Mouse (Mus musculus): ENCODE results near the gene Myo15b.

Gene Myo15b

DNA sequence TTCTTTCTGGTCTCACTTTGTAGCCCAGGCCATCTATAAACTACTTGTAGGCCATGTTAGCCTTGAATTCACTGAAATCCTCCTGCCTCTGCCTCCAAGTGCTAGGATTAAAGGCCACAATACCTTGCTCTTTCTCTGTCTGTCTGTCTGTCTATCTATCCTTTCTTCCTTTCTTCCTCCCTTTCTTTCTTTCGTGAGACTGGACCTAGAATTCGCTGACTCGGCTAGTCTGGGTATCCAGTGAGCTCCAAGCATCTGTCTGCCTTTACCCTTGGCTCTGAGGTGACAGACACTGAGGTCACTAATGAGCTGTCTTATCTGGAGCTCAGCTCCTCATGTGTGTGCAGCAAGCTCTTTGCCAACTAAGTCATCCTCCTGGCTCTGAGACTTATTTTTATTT lies 17.7 kb downstream of the Myo15b start:
- no peak for DNase-seq (ENCODE audit: low spot score)

DNA sequence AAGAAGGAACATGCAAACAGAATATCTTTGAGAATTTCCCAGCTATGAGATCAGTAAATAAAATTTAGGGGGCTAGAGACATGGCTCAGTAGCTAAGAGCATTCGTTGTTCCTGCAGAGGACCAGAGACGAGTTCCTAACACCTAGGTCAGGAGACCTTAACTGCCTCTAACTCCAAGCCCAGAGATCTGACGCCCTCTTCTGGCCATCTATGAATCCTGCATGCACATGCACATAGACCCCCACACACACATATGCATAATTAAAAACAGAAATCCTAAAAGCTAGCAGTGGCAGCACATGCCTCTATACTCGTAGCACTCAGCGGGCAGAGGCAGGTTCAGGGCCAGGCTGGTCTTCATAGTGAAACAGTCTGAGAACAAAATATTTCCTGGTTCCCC lies 18.2 kb downstream of the Myo15b start:
- DNase-seq (ENCODE audit: low spot score) = no peak

DNA sequence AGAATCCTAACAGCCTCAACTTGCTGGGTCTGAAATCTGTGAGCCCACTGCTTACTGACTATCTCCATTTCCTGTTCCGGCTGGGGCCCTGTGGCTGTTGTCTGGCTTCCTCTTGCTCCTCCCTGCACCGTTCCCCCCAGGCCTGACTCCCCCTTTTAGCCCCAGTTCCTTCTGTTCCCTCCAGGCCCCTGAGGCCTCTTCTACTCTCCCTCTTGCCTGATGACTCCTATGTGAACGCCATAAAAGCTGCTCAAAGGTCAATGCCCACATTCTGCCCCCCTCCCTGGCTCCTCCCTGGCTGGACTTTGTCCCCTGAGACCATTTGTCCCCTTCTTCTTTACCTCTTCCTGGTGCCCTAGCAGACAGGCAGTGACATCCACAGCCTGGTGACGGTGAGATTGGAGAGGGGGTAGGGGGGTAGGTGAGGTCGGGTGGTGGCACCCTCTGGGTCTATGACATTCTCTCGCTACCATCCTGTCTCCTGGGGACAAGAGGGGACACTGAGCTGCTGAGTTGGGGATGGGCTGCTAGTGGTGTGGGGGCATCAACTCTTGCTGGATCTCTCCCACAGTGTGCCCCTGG lies 19.1 kb downstream of the Myo15b start:
- no peak for DNase-seq (ENCODE audit: low spot score)

DNA sequence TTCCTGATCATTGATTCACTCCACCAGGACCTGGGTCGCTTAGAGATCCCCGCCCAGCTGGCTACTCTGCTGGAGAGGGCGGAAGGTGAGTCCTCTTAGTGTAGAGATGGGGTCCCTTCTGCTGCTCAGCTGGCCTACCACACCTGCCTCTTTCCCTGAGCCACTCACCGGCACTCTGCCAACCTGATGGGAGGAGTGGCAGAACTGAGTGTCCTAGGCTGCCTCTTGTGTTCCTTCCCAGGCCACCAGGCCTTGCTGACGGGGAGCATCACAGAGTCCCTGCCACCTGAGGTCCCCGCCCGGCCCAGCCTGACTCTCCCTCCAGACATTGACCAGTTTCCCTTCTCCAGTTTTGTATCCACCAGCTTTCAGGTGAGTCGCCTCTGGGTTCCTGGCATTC lies 19.9 kb downstream of the Myo15b start:
- no peak for DNase-seq (ENCODE audit: low spot score)

DNA sequence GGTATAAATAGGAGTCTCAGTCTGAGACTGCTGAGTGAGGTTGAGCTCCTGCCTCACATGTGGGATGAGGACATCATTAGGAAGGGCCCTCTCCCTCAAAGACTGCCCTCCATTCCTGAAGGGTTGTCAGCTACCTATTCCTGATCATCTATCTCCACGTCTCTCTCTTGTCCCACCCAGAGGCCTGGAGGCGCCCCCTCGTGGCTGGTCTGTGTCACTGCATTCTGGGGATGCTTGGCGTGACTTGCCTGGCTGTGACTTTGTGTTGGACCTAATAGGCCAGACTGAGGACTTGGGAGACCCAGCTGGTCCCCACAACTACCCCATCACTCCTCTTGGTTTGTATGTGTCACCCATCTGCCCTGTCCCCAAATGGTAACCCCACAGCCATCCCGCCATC lies 22.8 kb downstream of the Myo15b start:
- DNase-seq (ENCODE audit: low spot score) = peak; percentile 64

DNA sequence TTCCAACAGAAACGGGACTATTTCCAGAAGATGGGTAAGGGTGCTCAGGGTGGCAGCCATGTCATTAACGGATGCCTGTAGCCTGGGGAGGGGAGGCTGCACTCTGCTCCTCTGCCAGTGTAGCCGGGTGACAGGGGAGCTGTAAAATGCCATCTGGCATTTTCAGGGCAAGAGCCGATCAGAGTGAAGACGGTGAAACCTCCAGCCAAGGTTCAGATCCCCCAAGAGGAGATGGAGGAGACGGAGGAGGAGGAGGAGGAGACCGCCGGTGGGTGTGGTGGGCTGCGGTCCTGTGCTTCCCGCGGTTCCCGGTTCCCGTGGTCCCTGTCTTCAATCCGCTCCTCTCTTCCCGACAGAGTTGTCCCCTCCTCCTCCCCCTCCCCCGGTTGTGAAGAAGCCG lies 25.0 kb downstream of the Myo15b start:
- DNase-seq (ENCODE audit: low spot score) = no peak

DNA sequence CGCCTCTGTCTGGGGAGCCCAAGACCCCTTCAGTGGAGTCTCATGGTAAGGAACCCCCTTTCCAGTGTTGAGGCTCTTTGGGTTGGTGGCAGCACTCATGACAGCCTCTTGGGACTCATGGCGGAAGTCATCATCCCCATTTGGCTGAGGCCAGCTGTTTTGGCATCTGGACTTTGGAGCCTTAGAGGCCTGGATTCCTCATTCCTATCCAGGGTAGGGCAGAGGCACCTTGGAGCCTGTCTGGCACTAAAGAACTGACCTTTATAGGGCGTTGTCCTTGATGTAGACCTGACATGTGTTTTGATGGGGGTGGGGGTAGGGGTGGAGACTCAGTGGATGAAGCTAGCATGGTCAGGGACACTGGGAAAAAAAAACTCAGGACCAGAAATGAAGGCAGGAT lies 26.2 kb downstream of the Myo15b start:
- no peak for DNase-seq (ENCODE audit: low spot score)

DNA sequence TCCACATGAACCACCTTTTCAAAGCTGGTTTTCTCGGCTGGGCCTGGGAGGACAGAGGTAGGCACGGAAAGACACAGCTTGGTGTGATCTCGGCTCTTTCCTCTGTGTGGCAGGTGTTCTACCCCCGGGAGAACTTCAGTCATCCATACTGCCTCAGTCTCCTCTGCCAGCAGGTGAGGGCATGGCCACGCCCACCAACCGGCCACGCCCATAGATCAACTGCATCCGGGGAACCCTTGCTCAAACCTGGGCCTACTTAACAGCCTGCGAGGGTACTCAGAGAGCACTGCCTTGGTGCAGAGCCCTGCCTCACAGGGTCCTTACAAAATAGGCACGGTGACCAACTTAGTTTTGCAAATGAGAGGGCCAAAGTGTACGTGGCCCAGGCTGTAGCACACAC lies 27.1 kb downstream of the Myo15b start:
- no peak for DNase-seq (ENCODE audit: low spot score)

DNA sequence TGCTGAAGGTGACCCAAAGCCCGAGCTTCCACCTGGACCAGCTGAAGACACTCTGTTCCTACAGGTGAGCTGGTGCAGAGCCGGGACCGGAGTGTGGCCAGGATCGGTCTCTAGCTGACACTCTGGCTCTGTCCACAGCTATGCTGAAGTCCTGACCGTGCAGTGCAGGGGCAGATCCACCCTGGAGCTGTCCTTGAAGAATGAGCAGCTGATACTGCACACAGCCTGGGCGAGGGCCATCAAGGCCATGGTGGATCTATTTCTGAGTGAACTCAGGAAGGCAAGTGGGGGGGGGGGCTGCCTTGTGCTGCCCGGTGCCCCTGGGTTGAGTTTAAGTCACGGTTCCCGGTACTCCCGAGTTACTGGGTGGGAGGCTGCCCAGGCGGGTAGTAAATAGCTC lies 28.2 kb downstream of the Myo15b start:
- DNase-seq (ENCODE audit: low spot score) = no peak

DNA sequence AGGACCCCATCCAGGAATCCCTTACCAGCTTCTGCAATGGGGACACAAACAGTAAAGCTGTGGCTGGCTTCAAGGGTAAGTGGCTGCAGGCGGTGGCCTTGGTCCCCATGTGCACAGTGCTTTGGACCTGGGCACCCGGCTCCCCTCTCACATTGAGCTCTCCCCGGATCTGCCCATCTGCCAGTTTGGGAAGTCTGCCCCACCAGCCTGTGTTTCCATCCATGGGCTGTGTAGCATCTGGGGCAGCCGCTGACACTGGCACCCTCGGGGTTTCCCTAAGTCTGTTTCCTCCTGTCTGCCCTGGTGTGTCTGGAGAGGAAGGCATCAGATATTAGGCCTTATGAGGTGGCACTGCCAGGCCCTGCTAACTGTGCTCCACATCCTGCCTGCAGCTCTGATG lies 29.8 kb downstream of the Myo15b start:
- no peak for DNase-seq (ENCODE audit: low spot score)

DNA sequence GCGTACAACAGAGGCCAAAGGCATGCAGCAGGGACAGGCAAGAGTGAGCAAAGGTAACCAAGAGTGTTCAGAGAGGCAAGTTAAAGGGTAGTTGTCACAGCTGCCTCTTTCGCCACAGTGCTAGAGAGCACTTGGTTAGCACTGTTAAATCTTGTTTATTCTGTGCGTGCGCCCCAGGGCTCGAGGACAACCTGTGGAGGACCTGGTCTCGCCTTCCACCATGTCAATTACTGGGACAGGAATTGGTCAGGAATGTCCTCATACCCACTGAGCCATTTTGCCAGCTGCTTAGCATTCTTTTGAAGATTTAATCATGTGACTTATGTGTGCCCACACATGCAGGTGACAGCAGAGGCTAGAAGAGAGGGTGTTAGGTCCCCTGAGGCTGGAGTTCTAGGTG lies 31.0 kb downstream of the Myo15b start:
- DNase-seq (ENCODE audit: low spot score) = no peak

DNA sequence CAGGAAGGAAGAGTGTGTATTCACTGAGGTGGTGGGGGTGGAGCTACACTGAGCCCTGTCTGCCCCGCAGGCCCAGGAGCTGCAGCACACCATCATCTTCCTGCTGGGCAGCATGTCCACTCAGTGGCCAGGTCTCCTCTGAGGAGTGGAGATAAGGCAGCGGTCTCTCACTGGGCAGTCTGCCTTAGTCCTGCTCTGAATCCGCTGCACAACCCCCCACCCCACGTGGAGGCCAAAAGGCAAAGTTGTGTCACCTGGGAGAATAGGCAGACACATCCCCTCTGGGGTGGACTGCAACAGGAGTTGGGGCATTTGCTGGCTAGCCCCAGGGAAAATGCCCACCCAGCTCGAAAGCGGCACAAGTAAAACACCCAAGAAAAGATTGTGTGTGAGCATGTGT lies 34.0 kb downstream of the Myo15b start:
- DNase-seq (ENCODE audit: low spot score) = no peak

DNA sequence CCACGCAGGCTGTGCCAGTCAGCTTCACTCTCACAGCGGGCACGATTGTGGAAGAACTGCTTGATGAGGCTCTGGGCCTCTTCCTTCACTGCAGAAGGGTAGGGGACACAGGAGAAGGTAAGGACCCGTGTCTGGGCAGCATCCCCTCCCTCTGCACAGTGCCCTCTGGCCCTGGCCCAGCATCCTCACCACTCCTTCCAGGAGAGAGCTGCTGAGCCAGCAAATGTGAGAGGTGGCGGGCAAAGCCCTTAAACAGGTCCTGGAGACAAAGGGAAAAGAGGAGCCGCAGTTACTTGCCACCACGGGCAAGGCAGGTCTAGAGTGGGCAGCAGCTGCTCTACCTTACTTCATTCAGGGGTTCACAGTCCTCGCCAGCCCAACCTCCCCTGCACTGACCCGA lies 34.9 kb downstream of the Myo15b start:
- no peak for DNase-seq (ENCODE audit: low spot score)

DNA sequence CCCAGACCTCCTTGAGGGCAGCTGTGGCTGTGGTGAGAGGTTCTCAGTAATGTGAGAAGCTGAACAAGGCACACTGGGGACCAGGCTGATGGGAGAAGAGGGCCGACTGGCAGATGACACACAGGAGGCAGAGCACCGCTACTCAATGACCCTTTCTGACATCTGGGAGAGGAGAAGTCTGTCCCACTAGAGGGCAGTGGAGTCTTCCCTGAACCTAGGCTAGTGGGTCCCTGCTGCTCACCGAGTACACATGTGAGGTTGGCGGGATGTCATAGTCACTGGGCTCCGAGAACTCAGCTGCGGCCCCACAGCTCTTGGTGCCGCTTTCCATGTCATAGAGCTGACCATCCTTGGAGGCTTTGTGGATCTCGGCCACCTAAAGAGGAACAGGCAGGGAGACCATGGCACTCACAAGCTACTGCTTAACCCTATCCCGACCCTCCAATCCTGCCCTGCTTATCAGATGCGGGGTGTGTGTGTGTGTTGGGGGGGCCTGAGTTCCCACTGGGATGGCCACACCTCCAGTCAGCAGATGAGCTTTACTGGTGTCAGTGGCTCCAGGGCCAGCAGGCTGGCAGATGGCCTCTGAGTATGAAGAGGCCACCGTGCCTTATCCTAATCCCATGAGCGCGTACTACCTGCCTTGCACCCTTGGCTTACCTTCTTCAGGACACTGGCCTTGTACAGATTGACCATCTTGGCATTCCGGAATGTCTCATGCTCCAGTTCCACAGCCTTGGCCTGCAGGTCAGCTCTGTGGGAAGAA lies 36.7 kb downstream of the Myo15b start:
- DNase-seq (ENCODE audit: low spot score) = peak; percentile 36

DNA sequence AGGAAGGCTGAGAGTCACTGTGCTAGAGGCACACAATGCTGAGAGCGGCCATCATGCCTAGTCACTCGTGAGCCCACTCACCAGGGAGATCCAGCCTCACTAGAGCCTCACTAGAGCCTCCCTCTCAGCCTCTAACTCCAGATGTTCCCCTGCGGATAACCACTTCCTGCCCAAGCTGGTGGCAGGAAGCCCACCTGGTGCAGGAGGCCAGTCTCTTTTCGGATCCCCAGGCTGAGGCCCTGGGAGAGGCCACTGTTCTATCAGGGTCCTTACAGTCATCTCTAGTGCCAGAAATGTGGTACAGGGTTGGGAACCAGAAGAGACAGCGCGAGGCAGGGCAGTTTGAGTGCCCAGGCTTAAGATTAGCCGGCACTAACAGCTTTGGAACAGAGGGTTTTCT lies 40.2 kb downstream of the Myo15b start:
- DNase-seq (ENCODE audit: low spot score) = no peak

DNA sequence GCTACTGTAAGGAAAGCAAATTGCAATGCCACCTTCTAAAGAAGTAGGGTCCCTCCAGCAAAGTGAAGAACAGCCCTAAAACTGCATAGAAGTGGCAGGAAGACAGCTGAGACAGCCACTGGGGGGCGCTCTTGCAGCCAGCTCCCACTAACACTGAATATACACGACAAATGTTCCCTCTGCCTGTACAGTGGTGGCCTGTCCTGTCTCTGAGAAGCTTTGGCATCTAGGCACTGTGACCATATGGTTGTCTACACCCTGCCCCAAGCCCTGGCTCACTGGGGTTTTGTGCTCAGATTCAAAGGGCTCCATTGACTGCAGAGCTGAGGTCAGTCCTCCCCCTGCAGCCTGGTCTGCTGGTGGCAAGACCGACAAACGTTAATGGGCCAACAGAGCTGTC lies 40.7 kb downstream of the Myo15b start:
- peak; percentile 72 for DNase-seq (ENCODE audit: low spot score)

DNA sequence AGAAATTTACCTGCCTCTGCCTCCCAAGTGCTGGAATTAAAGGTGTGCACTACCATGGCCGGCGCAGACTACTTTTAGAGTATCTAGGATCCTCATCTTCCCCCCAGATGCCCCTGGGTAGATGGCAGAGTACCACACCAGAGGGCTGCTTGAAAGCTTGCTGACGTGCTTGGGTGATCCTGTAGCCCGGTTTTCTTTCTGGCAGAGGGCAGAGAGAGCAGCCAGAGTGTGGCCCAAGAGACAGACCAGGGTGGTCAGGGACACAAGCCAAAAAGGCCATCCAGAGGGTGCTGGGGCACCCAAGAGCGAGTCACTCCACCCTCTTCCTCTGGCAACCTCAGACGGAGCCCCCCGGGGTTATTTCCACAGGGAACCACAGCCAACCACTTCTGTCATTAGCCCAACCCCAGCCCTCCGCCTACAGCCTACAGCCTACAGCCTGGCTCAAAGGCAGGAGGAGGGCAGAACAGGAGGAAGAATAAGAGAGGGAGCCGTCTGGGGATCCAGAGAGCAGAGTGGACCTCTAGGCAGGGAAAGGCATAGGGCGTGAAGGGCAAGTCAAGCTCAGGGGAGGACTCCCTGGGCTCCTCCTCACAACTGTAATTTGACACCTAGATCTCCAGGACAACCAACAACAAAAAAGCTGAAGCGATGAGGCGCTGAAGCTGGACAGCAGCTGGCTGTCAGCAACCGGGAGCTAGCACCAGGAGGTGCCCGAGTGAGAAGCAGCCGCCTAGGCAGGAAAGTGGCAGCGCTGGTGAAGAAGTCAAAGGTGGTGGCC lies 41.5 kb downstream of the Myo15b start, which contains the start of gene Smim5:
Gene Smim5, plus strand, starts transcription at position 481 of the 781 bp plus-strand sequence.
- peak; percentile 94 for DNase-seq (ENCODE audit: low spot score)

DNA sequence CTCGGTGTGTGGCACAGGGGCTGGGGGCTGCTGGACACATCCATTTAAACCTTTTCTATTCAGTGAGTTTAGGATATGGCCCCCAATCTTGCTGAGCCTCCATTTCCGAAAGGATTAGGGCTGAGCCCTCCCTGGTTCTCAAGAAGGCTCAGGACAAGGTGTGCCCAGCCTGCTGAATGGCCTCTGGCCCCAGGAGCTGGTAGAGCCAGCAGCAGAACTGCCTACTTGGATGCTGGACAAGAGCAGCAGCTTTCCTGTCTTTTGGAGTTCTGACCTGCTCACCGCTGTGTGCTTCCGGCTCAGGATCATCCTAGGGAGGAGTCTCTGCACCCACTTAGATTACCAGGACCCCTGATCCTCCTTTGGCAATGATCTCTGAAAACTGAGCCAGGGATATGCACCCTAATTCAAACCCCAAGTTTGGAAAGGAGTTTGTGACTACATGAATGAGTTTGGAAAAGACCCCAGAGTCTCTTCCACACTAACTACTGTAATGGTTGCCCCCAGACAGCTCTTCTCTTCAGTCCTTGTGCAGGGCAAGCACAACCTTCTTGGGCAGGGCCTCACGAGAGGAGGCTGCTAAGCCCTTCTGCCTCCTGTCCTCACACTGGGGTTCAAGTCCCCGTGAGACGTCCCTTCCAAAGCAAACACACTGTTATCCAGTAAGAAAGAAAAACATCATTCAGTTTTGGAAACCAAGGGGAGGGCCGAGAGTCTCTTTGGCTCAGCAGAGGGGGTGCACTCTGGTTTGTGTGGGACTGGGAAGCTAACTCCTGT lies 42.5 kb downstream of the Myo15b start:
- peak; percentile 88 for DNase-seq (ENCODE audit: low spot score)

DNA sequence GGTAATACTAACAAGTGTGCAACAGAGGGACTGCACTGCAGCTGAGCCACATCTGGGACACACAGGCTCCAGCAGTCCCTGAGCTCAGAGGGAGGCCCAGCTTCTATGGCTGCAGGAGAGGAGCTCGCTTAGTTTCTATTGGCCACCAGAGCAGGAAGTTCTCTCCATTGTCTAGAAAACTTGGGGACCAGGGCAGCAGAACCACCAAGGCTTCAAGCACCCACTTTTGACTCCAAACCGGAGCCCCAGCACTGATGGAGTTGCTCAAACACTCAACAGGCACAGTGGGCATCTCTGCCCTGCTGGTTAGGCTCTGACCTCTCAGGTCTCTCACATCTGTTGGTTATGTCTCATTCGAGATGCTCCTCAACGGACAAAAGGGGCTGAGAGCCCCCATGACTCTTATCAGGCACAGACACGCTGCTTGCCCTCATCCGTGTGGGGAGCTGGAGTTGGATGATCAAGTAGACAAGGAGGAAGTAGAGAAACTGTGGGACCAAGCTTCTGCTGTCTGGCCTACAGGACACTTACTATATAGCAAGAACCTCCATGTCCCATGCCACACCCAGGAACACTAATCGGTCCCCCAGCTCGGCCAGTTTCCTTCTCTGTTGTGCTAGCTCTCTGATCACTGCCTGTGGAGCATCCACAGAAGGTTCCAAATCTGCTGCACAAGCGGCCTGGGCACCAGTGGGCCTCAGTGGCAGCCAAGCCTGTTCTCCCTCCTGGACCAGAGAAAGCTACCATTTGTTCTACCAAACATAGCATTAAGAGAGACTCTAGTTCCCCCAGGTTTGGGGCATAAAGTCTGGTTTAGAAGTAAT lies 43.3 kb downstream of the Myo15b start:
- no peak for DNase-seq (ENCODE audit: low spot score)

DNA sequence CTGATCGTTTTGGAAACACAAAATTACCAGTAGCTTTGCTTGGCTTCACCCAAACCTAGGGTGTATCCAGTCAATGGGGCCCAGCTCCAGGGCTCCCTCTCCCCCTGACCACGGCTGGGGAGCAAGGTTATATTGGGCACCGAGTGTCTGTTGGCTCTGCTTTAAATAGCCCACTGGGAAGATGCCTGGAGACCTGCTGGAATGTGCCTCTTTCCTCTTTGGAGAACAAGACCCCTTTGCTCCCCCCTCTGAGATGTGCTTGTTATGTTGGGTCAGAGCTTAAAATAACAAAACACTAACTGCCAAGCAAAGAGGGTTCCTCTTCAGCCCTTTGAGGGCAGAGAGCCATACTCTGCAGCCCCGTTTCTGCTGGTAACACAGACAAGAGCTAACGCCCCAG lies 44.0 kb downstream of the Myo15b start:
- peak; percentile 39 for DNase-seq (ENCODE audit: low spot score)

DNA sequence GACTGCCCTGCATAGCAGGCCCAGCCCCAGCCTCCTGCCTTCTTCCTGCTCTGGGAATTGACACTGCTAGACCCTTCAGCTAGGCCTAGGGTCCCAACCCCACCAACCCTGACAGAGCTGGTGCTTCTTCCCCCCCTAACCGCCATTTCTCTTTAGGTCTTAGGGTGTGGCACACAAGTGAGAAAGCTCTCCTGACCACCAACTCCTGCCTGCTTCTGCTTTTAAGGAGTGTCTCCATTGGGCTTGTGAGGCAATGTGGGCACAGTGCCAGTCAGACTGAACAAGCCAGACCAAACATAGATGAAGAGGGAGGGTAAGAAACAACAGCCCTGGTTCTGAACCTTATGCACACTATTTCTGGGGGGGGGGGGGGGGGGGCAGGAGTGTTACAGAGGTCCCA lies 44.6 kb downstream of the Myo15b start:
- DNase-seq (ENCODE audit: low spot score) = peak; percentile 98

Measured in adipocyte (in vitro differentiated cells).